Mouse (Mus musculus) heart, embryonic 13.5 days (tissue): ENCODE results near the gene Ccdc6. TPM values are rescaled to one million over a fixed set of nuclear protein-coding genes. Genes with fewer than 3 reads are reported as not detected.

Source experiments
- ATAC-seq: fragments of 200-750 bp; cut with Nextera tagmentation; 2 replicates; pipeline ENCODE4 v1.8.0; 2017; ENCODE audit warnings: moderate TSS enrichment; ENCODE audit not compliant: insufficient number of reproducible peaks, low FRiP score, low TSS enrichment; ENCODE audit errors: extremely low read depth
- H3K27ac ChIP-seq: fragments of 300-500 bp; sonication (generic); replicated peaks from 2 replicates; pipeline ENCODE4 v1.5.1; 2015; ENCODE audit warnings: moderate library complexity, mild to moderate bottlenecking, inconsistent platforms
- H3K27me3 ChIP-seq: fragments of 300-500 bp; sonication (generic); replicated peaks from 2 replicates; pipeline ENCODE4 v1.6.1; 2015; ENCODE audit warnings: mild to moderate bottlenecking, inconsistent platforms
- H3K36me3 ChIP-seq: fragments of 300-500 bp; sonication (generic); 2 replicates; pipeline ENCODE4 v1.6.1; 2015; ENCODE audit warnings: mild to moderate bottlenecking, inconsistent platforms
- H3K4me1 ChIP-seq: fragments of 300-500 bp; sonication (generic); 2 replicates; pipeline ENCODE4 v1.6.1; 2015; ENCODE audit warnings: inconsistent platforms
- H3K4me2 ChIP-seq: fragments of 300-500 bp; sonication (generic); 2 replicates; pipeline ENCODE4 v1.6.1; 2015; ENCODE audit warnings: inconsistent platforms, mild to moderate bottlenecking, moderate library complexity
- H3K4me3 ChIP-seq: fragments of 300-500 bp; sonication (generic); 2 replicates; pipeline ENCODE4 v1.5.1; 2015; ENCODE audit warnings: moderate library complexity, mild to moderate bottlenecking, inconsistent platforms
- H3K9ac ChIP-seq: fragments of 300-500 bp; sonication (generic); 2 replicates; pipeline ENCODE4 v1.6.1; 2015; ENCODE audit warnings: inconsistent platforms, mild to moderate bottlenecking, moderate library complexity
- H3K9me3 ChIP-seq: fragments of 300-500 bp; sonication (generic); 2 replicates; pipeline ENCODE4 v1.6.1; 2016; ENCODE audit warnings: inconsistent platforms
- WGBS: fragments of 180-500 bp; shearing (Covaris S2); methylation state at CpG from one replicate; pipeline ENCODE4 v1.1.7; 2015; ENCODE audit warnings: mixed read lengths; 5-methylcytosine and 5-hydroxymethylcytosine counted together
- polyA plus RNA-seq: library from polyadenylated mRNA; unstranded; fragments of >200 nt; fragmentation: Nextera tagmentation; extraction: Ambion mirVana; gene quantifications from 2 replicates; pipeline ENCODE4 v1.2.1, GENCODE M21; 2015

Ccdc6 gene
- polyA plus RNA-seq, 1 experiment from 2014 or later = 12.5 TPM

DNA sequence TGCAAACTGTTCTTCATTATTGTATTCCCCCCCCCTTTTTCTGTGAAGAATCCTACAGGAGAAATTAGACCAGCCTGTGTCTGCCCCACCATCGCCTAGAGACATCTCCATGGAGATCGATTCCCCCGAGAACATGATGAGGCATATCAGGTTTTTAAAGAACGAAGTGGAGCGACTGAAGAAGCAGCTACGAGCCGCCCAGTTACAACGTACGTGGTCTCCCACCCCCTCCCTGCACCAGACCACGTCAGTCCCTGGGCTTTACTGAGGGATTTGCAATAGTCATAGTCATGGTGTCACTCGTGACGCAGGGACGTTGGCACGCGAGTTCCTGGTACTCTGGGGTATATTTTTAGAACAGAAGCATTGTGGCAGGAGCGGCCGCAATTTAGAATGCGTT, 72.1 kb downstream of the Ccdc6 start:
- peak overlapping the region; percentile 29 for H3K9ac ChIP-seq
- H3K27me3 ChIP-seq = no peaks in the 10 kb centered on the region
- peak overlapping the region; percentile 63 for H3K27ac ChIP-seq
- no peaks in the 10 kb centered on the region for H3K9me3 ChIP-seq
- peaks cover 63% of the 10 kb centered on the region for H3K4me1 ChIP-seq
- peak overlapping the region; percentile 35 for H3K4me2 ChIP-seq
- ATAC-seq = no peak
- H3K36me3 ChIP-seq = peaks cover 65% of the 10 kb centered on the region
- WGBS = 50% methylated on average over 18 of the region's 18 CpGs
- no peak overlapping the region for H3K4me3 ChIP-seq

DNA sequence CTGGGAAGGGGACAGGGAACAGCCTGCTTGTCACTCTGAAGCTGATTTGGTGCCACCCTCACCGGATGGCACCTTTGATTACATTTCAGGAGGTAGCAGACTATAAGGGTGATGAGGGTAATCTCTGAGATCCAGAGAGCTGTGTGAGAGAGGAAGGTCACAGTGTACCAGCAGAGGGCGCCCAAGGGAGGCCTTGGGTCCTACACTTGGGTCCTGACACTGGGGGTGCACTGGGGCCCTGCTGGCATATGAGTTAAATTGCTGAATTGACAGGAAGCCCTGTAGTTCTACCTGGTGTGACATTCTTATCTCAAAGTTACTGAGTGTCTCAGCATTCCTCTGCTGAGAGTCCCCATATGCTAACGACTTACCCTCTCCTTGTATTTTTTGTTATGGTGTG, 76.4 kb downstream of the Ccdc6 start:
- Histone ChIP-seq H3K27me3 (no peaks in the 10 kb centered on the region), H3K4me1 (peaks cover 30% of the 10 kb centered on the region), H3K36me3 (peaks cover 92% of the 10 kb centered on the region), H3K9me3 (no peaks in the 10 kb centered on the region), H3K27ac (0 out of 2 replicates have a peak overlapping the region, but pooled peaks have one; percentile 15), H3K9ac (no peak overlapping the region), H3K4me2 (no peak overlapping the region), H3K4me3 (no peak overlapping the region)
- no peak for ATAC-seq
- WGBS = 45% methylated on average over 3 of the region's 3 CpGs

DNA sequence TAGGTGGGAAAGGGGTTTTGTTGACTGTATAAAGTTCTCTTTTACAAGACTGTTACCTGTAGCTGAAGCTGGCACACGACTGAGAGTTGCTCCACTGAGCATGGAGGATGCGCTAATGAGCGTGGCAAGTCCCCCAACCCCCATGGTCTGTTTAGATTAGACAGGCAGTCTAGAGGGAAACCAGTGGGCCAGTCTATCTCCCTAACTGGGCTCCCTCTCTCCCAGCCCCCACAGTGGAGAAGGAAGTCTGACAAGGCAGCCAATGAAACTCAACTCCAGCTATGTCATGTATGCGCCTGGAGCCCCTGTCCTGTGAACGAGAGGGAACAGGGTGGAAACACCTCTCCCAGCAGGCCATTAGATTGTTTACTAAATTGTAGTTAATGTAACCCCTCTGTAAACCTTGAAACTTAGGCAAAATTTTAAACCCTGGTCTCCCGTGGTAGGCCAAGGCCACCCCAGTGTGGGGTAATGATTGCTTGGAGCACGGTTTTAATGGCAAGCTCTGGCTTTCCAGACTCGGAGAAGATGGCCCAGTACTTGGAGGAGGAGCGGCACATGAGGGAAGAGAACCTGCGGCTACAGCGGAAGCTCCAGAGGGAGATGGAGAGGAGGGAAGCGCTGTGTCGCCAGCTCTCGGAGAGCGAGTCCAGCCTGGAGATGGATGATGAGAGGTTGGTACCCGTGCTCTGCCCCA, 77.7 kb downstream of the Ccdc6 start:
- no peak for ATAC-seq
- peaks cover 91% of the 10 kb centered on the region for H3K36me3 ChIP-seq
- no peak overlapping the region for H3K4me2 ChIP-seq

DNA sequence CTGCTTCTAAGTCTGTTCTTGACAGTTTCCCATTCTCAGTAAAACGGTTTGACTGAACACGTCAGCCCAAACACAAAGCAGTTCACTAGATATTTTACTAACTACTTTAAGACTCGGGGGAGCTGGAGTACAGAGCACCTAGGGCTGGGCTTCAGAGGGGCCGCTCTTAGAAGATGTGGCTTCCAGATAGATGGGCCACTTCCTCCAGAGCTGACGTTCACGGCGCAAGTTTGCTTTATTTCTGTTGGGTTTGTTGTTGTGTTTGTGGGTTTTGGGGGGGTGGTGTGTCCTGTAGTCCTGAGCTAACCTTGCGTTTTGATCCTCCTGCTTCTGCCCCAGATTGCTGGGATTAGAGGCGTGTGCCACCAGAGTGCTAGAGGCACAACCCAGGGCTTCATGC, 83.8 kb downstream of the Ccdc6 start:
- WGBS = 82% methylated on average over 9 of the region's 9 CpGs
- H3K4me2 ChIP-seq = no peak overlapping the region
- no peak overlapping the region for H3K4me3 ChIP-seq
- H3K4me1 ChIP-seq = peaks cover 34% of the 10 kb centered on the region
- H3K9ac ChIP-seq = no peak overlapping the region
- H3K27ac ChIP-seq = 0 out of 2 replicates have a peak overlapping the region, but pooled peaks have one; percentile 15
- no peaks in the 10 kb centered on the region for H3K27me3 ChIP-seq
- no peak for ATAC-seq
- H3K9me3 ChIP-seq = no peaks in the 10 kb centered on the region
- H3K36me3 ChIP-seq = peaks cover 68% of the 10 kb centered on the region

More for the DNA sequence above, 77.7 kb downstream of the Ccdc6 start:
- Histone ChIP-seq H3K27ac (no peak overlapping the region), H3K4me1 (peaks cover 17% of the 10 kb centered on the region; the same call in 1 of the 2 replicates), H3K9me3 (no peaks in the 10 kb centered on the region), H3K9ac (no peak overlapping the region; the same call in 1 of the 2 replicates), H3K4me3 (no peak overlapping the region), H3K27me3 (no peaks in the 10 kb centered on the region)
- WGBS = 76% methylated on average over 16 of the region's 16 CpGs

DNA sequence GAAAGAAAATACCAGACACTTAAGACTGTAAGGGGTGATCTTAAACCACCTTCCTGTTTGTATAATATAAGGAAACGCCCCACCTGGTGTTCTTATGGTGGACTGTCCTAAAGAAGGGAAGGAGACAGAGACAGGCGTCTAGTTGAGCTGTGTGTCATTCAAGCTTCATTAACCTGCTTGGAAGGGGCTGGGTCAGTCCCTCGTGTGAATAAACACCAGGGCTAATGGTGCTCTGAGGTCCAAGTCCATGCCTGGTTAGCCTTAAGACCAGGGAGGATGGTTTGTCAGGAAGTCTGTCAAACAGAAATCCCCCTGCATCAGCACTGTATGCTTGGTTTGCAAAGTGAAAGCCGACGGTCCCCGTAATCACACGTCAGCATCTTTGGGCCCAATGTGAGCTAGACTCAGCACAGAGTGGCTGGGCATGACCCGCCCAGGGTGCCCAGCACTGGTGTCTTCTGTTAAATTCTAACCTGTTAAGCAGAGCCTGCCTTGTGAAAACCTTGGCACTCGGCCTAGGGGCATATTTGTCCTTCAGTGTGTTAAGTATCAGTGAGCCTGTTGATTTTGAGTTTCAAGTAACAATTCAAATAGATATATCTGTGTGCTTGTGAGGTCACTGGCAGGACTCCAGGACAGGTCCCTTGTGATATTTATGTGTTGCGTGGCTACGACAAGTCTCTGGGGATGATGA, 84.5 kb downstream of the Ccdc6 start:
- H3K36me3 ChIP-seq = peaks cover 68% of the 10 kb centered on the region
- 79% methylated on average over 11 of the region's 11 CpGs for whole genome bisulfite sequencing
- 0 out of 2 replicates have a peak, but pooled peaks have one; percentile 19 for ATAC-seq

DNA sequence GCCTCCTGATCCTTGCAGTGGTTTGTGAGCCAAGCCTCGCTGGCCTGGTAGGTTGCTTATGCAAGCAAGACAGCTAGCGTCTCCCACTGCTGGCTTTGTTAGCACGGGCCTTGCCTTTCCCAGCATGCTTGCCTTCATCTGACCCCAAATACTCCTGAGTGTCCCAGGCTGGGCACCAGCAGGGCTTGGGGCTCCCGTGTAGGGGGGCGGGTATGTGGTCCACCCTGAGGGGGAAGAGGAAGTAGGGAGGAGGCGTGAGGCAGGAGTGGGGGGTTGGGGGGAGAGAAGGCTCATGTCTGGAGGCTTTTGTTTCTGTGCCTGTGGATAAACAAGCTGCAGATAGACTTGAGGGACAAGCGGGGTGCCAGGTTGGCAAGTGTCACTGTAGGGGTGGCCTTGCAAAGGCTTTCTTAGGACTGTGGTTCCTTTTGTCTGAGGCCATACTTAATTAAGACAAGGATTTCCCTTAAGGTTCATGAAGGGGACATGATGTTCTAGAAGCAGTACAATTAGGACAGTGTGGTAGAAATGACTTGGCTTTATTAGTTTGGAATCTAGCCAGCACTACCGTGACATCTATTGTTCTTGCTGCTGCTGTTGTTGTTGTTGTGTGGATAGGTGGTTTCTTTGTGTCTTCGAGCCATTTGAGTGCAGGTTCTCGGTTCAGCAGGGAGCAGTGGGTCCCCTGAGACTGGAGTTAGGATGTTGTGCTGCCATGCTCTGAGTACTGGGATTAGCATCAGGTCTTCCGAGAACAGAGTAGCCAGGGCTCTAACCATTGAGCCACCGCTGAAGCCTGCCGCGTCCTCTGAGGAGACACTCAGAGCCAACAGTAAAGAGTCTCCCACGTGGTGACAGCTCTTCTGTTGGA, 86.5 kb downstream of the Ccdc6 start:
- H3K27ac ChIP-seq = peak overlapping the region; percentile 48
- 63% methylated on average over 15 of the region's 15 CpGs for WGBS
- ATAC-seq = no peak
- H3K4me2 ChIP-seq = no peak overlapping the region
- no peaks in the 10 kb centered on the region for H3K27me3 ChIP-seq
- H3K9me3 ChIP-seq = no peaks in the 10 kb centered on the region
- no peak overlapping the region for H3K4me3 ChIP-seq
- peaks cover 37% of the 10 kb centered on the region for H3K4me1 ChIP-seq
- peaks cover 67% of the 10 kb centered on the region for H3K36me3 ChIP-seq
- H3K9ac ChIP-seq = no peak overlapping the region

More for the DNA sequence above, 84.5 kb downstream of the Ccdc6 start:
- H3K4me3 ChIP-seq = no peak overlapping the region
- H3K4me2 ChIP-seq = no peak overlapping the region
- no peaks in the 10 kb centered on the region for H3K27me3 ChIP-seq
- no peak overlapping the region for H3K9ac ChIP-seq
- peak overlapping the region; percentile 15; the same call in 1 of the 2 replicates for H3K27ac ChIP-seq
- peaks cover 37% of the 10 kb centered on the region for H3K4me1 ChIP-seq
- no peaks in the 10 kb centered on the region for H3K9me3 ChIP-seq

DNA sequence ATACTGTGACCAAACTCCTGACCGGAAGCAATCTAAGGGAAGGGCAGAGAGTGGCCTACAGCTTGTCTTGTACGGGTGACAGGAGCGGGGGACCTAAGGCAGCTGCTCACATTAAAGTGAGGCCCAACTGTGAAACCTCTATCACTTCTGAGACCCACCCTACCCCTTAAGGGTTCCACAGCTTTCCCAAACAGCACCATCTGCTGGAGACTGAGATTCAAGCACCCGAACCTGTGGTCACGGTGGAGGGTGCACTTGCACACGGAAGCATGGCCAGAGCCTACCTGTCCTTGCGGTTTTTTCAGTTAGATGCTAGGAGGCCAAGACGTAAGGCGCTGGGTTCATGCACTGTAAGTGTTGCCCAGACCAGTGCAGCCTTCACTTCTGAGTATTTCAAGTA, 89.2 kb downstream of the Ccdc6 start:
- H3K4me1 ChIP-seq = peaks cover 33% of the 10 kb centered on the region
- H3K9me3 ChIP-seq = no peaks in the 10 kb centered on the region
- peaks cover 72% of the 10 kb centered on the region for H3K36me3 ChIP-seq
- ATAC-seq = no peak
- H3K4me3 ChIP-seq = no peak overlapping the region
- H3K4me2 ChIP-seq = no peak overlapping the region
- no peak overlapping the region for H3K9ac ChIP-seq
- 0 out of 2 replicates have a peak overlapping the region, but pooled peaks have one; percentile 14 for H3K27ac ChIP-seq
- H3K27me3 ChIP-seq = no peaks in the 10 kb centered on the region
- WGBS = 64% methylated on average over 9 of the region's 9 CpGs

DNA sequence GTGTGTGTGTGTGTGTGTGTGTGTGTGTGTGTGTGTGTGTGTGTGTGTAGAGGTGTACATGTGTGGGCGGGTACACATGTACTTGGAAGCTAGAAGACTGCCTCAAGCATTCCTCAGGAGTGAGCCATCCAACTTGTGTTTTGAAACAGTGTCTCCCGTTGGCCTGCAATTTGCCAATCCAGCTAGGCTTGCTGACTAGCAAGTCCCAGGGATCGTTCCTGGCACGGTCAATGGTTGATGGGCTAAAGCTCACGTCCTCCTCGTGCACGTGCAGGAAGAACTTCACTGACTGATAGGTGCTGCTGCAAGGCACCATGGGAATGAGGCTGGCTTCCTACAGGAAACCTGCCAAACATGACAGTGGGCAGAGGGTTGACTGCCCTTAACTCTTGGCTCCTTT, 89.7 kb downstream of the Ccdc6 start:
- H3K4me2 ChIP-seq = no peak overlapping the region
- no peak overlapping the region for H3K4me3 ChIP-seq
- no peak overlapping the region for H3K27ac ChIP-seq
- H3K9ac ChIP-seq = no peak overlapping the region
- 82% methylated on average over 7 of the region's 7 CpGs for WGBS
- ATAC-seq = no peak
- H3K36me3 ChIP-seq = peaks cover 72% of the 10 kb centered on the region
- peaks cover 28% of the 10 kb centered on the region for H3K4me1 ChIP-seq
- no peaks in the 10 kb centered on the region for H3K9me3 ChIP-seq
- H3K27me3 ChIP-seq = no peaks in the 10 kb centered on the region

DNA sequence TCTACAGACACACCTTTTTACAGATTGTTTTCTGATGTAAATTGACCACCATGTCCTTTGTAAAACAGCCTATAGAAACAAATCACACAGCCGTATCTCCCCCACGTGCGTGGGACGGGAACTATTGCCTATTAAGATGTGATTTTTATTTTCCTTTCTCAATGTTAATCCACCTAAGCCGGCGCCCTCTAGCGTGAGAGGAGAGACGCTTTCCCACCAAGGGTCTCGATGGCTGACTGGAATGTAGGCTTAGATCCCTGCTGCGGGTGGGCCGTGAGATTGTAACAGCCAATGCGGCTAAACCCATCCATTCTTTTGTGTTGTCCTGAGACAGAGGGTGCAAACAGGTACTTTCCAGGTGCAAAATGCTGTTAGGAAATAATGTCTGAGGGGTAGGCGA, 92.9 kb downstream of the Ccdc6 start:
- no peak overlapping the region for H3K4me2 ChIP-seq
- H3K36me3 ChIP-seq = peaks cover 86% of the 10 kb centered on the region
- WGBS = 80% methylated on average over 13 of the region's 13 CpGs
- H3K27me3 ChIP-seq = no peaks in the 10 kb centered on the region
- H3K4me3 ChIP-seq = no peak overlapping the region
- no peak for ATAC-seq
- no peaks in the 10 kb centered on the region for H3K9me3 ChIP-seq
- peaks cover 8% of the 10 kb centered on the region; the same call in 1 of the 2 replicates for H3K4me1 ChIP-seq
- no peak overlapping the region for H3K9ac ChIP-seq
- no peak overlapping the region for H3K27ac ChIP-seq

DNA sequence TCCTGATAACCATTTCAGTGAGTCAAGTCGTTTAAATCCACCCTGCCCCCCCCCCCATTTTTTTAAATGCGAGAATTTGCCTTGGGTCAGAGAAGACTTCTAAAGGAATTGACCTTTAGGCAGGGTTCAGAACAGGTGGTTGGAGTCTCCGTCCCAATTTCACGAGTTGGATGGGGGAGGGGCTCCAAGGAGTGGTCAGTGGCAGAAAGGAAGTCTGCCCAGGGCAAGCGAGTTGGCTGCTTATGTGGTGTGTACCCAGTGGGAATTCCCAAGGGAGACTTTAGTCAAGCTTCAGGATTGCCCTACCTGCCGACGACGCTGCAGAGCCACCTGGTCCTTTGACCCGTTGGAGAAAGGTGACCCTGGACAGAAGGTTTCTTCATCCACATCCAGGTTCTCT, 97.4 kb downstream of the Ccdc6 start:
- Histone ChIP-seq H3K9me3 (no peaks in the 10 kb centered on the region), H3K27me3 (no peaks in the 10 kb centered on the region), H3K4me3 (no peak overlapping the region), H3K27ac (no peak overlapping the region), H3K9ac (no peak overlapping the region), H3K4me2 (no peak overlapping the region), H3K36me3 (peaks cover 53% of the 10 kb centered on the region), H3K4me1 (peaks cover 11% of the 10 kb centered on the region)
- no peak for ATAC-seq
- 66% methylated on average over 9 of the region's 9 CpGs for WGBS

DNA sequence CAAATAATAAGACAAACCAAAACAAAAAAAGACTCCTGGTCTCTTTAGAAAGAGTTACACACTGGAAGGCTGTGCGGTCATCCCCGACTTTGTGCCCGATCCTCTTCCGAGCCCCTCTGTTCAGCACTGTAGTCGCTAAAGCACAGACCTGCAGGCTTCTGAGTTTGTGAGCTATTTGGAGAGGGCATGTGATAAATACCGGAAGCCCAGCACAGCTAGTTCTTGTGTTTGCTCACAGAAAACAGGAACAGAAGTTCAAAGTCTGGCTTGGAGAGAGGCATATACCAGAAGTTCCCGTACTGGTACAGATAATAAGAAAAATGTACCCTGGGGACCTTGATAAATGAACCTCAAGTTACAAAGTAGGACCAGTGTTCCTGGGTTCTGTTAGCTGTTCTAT, 98.4 kb downstream of the Ccdc6 start:
- Histone ChIP-seq H3K9ac (no peak overlapping the region), H3K9me3 (no peaks in the 10 kb centered on the region), H3K4me3 (no peak overlapping the region), H3K4me2 (no peak overlapping the region), H3K27ac (no peak overlapping the region), H3K36me3 (peaks cover 43% of the 10 kb centered on the region), H3K4me1 (peaks cover 11% of the 10 kb centered on the region), H3K27me3 (no peaks in the 10 kb centered on the region)
- no peak for ATAC-seq
- 72% methylated on average over 7 of the region's 7 CpGs for WGBS
